Mouse (Mus musculus) C2C12 (cell line): ENCODE measurements around the gene Aip.

Experiments
- CTCF ChIP-seq: IDR thresholded peaks from one replicate; pipeline ENCODE4 v1.5.1; 2011; ENCODE audit not compliant: control insufficient read depth, insufficient read depth, insufficient read length
- MAX ChIP-seq: IDR thresholded peaks from one replicate; pipeline ENCODE4 v1.6.1; 2011; ENCODE audit warnings: mild to moderate bottlenecking, control low read depth
- USF1 ChIP-seq: IDR thresholded peaks from one replicate; pipeline ENCODE4 v1.6.1; 2011; ENCODE audit warnings: low read depth, mild to moderate bottlenecking, control low read depth, moderate library complexity

DNA sequence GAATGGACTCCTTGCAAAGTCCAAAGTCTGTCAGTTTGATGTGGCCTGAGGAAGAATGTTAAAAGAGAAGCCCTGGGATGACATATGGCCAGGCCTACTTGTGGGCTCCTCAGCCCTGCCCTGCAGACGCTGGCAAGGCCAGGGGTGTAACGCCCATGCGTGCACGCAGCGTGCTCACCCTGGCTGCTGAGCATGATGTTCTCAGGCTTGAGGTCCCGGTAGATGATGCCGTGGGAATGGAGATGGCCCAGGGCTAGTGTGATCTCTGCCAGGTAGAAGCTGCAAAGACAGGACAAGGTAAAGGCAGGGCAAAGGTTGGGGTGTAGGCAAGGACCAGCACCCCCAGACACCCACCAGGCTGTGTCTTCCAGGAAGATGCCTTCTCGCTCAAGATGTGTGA is 33.4 kb upstream of the Aip start:
- TF ChIP-seq CTCF, result no peak
- no peak for TF ChIP-seq MAX
- TF ChIP-seq USF1, result no peak
